Mouse (Mus musculus) gastrocnemius, postnatal 14 days (tissue): ENCODE data around the gene Zeb2. TPM values are rescaled to one million over a fixed set of nuclear protein-coding genes. Genes with fewer than 3 reads are reported as not detected.

Source experiments
- DNase-seq: peaks from one replicate; pipeline ENCODE4 v3.0.0; 2021; ENCODE audit warnings: mixed read lengths
- intact Hi-C: fragments of 180-260 bp; cut with DNase I; formaldehyde crosslinking; loops from one replicate; pipeline ENCODE4 v1.15.1; 2025; ENCODE audit warnings: low total_unique reads
- total RNA-seq, 2 experiments: library from RNA; stranded (reverse); gene quantifications; 2 replicates each; pipeline ENCODE4 v1.2.3; 2021

Zeb2 gene
- total RNA-seq, 2 experiments from 2014 or later, result 40.8 to 59.9 TPM

DNA sequence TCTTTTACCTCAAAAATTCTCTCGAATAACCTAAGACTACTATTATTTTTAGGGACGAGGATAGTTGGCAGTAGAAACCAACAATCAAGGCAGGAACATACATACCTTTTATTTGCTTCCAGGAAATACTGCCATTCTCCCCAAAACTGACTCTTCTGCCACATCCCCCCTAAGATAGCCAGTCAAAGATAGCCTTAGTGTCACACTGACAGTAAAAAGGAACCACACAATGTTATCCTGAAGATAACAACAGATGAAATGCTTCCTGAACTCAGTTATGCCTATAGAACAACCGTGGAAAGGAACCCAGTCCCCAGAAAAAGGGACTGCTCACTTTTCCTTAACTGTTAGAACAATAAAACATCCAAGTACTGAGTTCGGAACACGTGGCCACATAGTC lies 39.8 kb downstream of the Zeb2 start:
- no peak for DNase-seq
- intact Hi-C loops, result no loop called here

DNA sequence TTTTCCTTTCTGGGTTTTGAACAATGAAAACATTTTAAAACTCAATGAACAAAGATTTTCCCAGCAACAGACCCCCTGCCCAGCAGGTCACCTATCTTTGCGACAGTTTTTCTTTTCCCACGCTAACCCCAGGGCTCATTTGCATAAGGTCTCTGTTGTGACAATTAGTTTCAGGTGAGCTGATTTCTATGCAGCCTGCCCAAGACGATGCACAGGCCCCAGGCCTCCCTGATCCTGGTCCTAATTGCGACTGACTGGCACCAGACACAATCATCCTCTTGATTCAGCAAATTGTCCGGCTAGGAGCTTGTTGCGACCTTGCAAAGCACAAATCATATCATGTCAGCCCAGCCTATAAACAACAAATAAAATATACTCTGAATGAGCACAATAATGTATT lies 44.2 kb downstream of the Zeb2 start:
- intact Hi-C loops, result no loop called here
- DNase-seq, result no peak

DNA sequence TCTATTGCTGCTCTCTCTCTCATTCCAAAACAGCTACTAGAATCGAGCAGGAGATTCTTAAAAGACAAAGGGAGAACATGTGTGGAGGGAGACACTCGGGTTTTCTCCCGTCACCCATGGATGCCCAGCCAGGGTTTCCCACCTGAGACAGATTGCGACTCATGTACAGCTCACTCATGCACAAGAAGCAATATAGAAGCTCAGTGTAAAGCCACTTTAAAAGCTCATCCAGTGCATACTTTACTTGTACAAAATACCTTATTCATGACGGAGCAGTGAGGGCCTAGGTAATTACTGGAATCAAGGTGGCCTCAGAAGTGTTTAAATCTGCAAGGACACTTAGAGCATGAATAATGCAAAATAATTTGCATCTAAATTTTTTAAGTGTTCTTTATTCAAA lies 45.9 kb downstream of the Zeb2 start:
- intact Hi-C loops, result no loop called here
- no peak for DNase-seq

DNA sequence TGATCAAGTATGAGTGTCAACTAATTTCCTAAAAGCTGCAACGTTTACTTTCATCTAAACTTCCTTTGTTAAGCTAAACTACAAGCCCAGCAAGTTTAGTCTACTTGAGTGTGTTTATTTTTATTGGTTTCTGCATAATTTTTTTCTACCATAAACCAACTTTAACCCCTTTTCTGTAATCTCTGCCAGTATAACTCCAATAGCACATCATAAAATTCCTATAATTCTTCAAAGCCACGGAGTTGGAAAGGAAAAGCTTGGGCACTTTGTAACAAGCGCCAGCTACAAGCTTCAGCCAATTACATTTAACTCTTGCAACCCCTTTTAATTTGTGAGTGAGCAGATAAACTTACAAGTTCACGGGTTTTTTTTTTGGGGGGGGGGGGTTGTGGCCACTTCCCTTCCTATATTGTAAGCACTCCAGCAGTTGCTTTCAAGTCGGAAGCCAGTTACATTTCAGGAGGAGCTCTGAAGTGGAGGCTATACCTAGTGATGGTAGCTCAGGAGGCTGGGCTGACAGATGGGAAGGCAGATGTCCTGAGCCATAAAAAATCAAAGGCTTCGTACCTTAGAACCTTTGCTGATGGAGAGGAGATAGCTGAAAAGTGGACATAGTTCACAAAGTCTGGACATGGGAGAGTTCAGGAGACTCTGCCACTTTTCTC lies 46.5 kb downstream of the Zeb2 start:
- DNase-seq, result no peak
- intact Hi-C loops, result no loop called here

DNA sequence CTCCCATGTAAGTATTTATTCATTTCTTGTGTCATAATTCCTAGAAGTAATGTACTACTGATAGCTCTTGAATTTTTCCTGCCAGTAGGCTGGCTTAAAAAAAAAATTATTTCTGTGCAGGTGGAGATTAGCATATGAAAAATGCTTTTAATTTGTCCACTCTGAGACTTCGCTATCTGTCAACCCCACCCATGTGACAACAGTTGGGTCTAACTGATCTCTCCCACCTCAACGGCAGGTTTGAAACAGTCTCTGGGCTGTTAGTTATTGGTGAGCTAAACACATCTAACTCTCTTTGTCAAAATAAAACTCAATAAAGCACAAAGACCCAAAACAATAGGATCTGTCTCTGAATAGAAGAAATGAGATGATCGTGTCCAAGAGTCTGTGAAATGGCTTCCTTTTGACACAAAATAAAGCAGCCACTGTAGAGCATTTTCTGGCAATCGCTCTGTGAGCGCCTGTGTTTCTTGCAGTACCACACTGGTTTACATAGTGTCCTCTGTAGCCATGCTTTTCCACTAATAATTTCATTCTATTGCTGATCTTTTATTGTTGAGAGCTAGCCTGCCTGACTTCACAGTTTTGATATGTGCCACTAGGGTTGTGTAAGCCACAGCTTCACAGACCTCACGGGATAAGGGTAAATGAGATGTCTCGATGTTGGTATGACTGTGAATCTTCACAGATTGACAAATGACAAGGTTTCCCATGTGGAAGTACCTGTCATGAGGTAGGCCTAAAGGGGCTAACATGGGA lies 48.2 kb downstream of the Zeb2 start:
- intact Hi-C loops, result no loop called here
- no peak for DNase-seq

DNA sequence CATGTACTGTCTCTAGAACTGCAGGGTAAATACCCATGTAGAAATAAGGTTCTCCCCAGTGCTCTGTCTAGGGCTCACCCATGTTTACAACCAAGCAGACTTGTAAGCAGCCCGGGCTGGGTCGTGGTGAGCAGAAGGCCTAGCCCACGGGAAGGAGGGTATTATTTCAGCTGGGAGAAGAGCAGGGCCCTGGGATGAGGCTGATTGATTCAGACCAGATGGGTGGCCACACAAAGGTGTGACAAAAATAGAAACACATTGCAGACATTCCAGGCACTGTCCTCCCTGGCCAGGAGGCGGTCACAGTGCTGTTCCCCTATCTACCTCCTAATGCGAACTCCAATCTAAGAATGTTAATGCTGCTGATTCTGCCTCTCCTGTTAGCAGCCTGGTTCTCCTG lies 50.1 kb downstream of the Zeb2 start:
- intact Hi-C loops, result no loop called here
- DNase-seq, result no peak

DNA sequence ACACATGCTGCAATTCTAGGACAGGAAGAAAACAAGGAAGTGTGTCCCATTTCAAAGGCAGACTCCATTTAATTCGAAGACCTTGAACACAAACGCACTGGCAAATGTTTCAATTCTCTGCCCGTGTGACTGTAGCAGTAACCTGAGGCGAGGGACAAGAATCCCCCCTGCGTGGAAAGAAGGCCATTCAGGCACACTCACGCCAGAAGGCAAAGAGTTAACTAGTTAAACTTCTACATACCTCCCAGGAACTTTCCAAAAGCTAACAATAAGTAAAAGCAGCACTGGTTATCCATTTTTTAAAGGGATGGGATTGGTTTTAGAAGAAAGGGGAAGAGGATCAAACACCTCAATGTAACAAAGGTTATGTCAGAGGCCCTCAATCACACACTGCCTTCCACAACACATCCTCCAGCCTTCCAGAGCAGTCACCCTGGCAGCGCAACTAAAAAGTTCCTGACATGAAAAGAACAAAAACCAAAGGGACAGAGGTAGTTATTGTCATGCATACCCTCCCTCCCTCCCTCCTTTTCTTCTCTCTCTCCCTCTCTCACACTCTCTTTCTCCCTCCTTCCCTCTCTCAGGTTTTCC lies 53.8 kb downstream of the Zeb2 start:
- DNase-seq, result no peak
- intact Hi-C loops, result no loop called here

DNA sequence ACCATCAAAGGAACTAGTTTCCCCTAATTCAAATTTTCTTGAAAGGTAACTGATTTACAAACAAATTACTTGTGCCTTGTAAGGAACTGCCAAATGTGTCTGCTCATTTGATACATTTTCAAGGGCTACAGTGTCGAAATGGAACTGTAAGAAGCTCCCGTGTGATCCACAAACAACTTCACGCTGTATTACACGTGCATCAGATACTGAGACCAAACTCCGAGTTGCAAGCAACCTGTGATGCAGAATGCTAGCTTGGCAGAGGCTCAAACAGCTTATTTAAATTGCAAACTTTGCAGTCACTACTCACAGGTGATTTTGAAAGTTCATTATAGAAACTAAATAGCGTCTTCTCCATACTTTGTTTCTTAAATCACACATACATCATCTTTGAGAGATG lies 55.1 kb downstream of the Zeb2 start:
- intact Hi-C loops, result no loop called here
- no peak for DNase-seq

DNA sequence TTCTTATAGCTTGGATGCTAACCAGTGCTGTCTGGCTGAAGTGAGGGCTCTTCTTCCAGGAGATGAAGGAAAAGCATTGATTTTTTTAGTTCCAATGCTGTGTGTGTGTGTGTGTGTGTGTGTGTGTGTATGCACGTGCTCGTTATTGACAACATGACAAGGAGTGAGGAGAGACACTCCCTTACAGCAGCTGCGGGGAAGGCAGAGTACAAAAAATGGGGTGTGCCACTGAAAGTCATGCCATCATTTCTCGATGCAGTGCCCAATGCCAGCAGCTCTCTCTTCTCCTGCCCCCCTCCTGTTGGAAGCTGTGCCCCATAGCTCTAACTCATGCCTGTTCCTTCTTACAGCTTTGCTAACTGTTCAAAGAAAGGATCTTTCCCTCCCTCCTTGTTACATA lies 56.4 kb downstream of the Zeb2 start:
- no peak for DNase-seq
- intact Hi-C loops, result no loop called here

DNA sequence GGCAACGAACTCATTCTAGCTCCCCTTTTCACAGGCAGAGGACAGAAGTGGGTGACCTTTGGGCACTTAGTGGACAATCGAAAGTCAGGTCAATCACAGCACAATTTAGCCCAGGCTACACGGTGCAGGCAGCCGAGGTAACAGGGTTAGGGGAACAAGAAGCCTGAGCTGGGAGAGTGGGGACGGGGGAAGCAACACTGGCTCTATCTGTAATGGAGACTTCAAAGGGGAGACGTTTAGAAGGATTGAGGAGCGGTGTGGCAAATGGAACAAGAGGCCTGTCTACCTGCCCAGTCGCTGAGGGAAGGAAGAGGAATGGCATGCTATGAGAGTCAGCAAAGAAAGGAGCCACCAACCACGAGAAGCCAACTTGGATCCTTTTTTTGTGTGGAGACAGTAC lies 57.0 kb downstream of the Zeb2 start:
- no peak for DNase-seq
- intact Hi-C loops, result no loop called here

DNA sequence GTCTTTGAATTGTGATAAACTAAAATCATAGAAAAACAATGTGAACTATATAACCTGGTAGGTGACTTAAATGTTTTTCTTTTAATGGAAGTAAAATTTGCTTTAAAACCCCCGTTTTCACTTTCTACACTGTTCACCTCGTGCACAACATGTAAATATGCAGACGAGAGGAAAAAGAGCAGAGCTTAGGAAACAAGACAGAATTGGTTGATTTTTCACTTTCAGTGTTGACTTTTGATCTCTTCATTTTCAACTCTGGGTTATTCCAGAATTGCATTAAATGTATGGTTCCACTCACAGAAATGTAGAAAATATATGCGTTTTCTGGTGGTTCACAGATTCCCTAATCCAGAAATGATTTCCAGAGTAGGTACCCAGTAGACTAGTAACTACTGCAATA lies 57.6 kb downstream of the Zeb2 start:
- intact Hi-C loops, result no loop called here

DNA sequence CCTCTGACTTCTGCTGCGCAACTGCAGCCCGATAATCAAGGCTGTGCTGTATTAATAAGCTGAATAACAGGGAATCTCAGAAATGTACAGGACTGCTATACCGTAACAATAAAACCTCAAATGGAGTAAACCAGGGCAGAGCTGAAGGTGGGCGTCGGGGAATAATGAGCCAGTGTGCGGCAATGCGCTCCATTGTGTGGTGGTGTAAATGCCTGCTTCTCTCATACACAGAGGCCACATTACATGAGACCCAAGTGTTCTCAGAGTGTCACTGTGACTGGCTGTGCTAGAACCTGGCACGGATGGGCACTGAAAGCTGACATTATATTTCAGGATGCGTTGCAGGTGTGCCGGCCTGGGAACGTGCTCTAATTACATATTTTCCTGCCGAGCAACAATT lies 58.2 kb downstream of the Zeb2 start:
- intact Hi-C loops, result no loop called here
- no peak for DNase-seq

More for the DNA sequence above, 57.6 kb downstream of the Zeb2 start:
- no peak for DNase-seq

DNA sequence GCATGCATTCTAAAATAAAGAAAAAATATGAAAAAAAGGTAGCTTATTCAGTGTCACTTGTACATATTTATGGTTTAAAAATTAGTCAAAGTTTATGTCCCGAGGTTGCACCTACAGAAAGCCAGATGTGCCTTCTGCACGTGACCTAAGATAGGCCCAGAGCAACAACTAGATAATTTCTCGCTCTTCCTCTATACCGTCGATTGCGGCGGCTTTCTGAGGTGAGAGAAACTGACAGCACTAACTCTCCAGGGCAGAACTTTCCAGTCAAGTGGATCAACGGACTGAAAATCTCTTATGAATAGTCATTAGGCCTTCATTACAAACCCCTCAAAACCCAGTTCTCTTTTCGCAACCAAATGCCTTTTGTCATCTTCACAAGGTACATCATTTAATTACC lies 59.0 kb downstream of the Zeb2 start:
- intact Hi-C loops, result no loop called here
- DNase-seq, result no peak

DNA sequence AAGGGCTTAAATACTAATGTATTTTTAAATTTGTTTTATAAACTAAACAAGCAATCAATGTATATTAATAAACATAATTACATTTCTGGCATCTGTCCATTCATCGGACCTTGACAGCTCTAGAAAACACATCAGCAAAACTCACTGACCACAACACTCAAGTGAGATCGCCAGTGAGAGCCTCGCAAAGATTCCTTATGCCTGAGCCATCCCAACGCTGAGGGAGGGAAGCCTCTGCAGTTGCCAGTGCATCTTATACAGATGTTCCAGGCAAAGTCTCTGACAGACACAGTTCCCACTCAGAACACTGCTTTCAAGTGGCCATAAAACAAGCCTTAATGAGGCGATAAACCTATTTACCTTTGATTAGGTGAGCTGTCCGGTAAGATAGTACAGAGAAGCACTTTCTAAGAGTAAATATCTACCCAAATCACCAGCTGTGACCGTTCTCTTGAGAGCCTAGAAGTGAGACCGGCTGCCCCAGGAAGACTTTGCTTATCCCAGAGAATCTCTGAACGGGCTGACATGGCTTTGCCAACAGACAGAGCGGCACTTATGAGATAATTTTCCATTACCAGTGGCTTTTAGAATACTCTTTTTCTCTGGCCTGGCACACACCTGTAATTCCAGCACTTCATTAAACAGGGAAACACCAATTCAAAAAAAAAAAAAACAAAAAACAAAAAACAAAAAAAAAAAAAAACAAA lies 60.2 kb downstream of the Zeb2 start:
- DNase-seq, result no peak
- intact Hi-C loops, result no loop called here

DNA sequence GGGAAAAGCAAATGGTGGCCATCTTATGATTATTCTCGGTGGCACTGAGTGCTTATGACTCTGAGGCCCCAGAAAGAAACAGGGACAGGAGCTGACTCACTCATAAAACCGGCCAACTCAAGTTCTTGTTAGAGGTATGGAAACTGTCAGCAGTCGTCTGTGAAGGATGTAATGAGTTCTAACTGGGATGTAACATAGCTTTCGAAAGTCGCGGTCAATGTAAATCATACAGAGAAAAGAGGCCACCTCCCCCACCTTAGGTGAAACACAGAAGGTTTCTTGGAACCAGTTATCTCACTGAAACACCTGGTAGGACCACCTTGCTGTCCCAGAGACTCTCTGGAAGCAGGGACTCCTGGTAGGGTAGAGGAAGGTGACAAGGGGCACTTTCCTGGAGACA lies 61.3 kb downstream of the Zeb2 start:
- intact Hi-C loops, result no loop called here
- no peak for DNase-seq

DNA sequence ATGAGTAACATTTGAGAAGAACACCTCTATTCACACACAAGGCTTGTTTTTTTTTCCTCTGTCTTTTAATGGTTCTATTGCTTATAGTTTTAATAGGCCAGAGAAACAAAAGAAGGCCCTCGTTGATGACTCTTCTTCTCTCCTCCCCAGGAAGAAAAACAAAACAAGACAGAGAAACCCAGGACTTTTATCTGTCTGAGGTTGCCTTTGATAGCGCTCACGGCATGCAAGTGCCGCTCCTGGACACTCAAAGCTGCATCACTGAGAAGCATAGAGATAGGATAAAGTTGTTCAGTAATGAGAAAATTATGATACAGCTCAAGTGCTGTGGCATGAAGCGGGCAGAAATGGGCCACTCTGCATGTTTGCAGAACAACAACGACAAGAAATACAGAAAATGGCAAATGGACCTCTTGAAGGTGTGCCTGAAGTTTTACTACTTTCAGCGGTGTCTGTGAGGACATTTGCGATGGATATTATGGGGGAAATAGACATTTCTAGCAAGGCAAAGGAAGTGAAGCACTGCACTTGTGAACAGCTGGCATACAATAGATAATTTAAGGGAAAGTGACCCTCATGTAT lies 62.1 kb downstream of the Zeb2 start:
- intact Hi-C loops, result no loop called here

DNA sequence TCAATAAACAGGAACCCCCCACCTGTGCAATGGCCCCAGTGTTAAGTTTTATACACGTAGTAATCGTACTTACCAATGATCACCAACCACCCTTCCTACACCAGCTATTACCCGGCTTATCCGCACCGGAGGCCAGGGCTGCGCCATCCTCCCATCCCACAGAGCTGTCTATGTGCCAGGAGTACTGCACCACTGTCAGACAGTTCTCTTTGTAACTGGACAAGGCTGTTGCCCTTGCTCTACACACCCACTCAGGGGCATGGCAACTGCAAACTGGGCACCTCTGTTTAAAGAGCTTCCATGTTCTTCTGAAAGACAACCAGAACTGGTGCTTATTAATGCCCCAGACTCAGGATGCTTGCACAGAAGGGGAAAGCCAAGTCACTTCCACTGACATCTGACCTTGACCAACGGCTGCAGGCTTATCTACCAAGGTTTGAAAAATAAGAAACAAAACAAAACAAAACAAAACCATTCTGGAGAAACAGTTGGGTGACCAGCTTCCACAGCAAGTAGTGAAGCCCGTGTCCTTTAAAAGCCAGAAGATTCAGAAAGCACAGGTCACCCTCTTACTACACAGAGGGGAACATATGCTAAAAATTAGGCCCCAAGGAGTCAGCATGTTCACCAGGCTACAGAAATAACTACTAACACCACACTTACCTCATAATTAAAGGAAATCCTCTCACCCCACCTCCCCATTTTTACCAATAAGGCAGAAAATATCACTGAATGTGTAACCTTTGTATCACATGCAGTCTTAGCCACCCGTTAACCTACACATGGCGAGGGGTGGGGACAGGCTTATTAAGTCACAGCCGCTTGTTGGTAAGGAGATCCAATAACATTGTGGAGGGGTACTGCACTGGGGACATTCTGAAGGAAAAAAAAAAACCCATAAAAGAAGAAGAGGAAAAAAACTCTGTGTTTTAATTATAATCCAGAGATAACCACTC lies 62.8 kb downstream of the Zeb2 start:
- intact Hi-C loops, result no loop called here
- DNase-seq, result no peak

More for the DNA sequence above, 62.1 kb downstream of the Zeb2 start:
- no peak for DNase-seq

DNA sequence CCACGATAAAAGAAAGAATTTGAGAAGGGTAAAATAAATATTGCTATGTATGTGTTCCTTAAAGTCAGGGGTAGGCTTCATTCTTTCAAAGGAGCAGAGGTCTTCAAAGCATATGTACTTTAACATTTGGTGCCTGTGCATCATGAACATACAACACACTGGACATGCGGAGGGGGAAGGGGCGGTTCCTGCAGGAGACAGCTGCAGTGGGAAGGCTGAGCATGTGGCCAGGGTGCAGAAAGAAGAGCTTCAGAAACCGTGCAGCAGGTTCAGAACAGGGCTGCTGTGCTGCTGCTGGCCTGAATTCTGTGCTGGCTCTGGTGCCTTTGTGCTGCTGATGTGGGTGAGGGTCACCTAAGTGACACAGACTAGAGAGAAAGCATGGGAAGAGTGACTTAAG lies 64.6 kb downstream of the Zeb2 start:
- no peak for DNase-seq
- intact Hi-C loops, result no loop called here

DNA sequence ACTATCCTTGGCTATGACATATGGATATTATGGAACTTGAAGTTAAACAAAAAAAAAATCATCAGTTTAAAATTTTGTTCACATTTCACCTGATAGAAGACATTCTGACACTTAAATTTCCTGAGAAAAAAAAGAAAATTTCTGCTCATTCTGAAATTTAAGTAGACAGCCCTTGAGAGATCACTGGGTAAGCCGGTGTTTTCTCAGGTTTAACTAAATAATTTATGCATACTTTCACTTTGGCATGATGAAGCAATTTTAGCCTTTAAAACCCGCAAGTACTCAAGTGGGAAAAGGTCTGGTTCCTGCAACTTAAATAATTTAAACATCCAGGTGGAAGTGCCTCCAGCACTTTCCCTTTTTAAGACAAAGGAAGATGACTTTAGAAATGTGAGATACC lies 65.9 kb downstream of the Zeb2 start:
- DNase-seq, result no peak
- intact Hi-C loops, result no loop called here
